ENCODE assay signal across 27 mouse cellular contexts in genomic region chr19:47040720-47041473, GRCm38 (mm10). TPM values are rescaled to one million over a fixed set of nuclear protein-coding genes. Genes with fewer than 3 reads are reported as not detected.
A peak's percentile ranks its signal among the peaks of the same experiment; 100 is the strongest.
DNase-seq lines count a peak whose midpoint lies in the region; ATAC-seq and TF ChIP-seq lines count a peak whose summit lies in the region.
"Had no signal": no experiment of that assay in that cellular context is flagged by ENCODE, and none has a peak within 500 bp of the region (broad histone marks: within the 10 kb centered on the region; RNA-seq: fewer than 3 reads in every experiment).

No protein-coding gene starts in this region.

- no peak for ATAC-seq in hindbrain, embryonic 11.5 days (ENCODE audit: low FRiP score)
- ATAC-seq in midbrain, postnatal 0 days (ENCODE audit: low FRiP score), result no peak
- ATAC-seq: forebrain, embryonic 14.5 days; intestine, embryonic 15.5 days; midbrain, embryonic 13.5 days had no signal

- H3K27me3 ChIP-seq in hindbrain, embryonic 11.5 days (ENCODE audit: control insufficient read depth, insufficient read depth, low read length), result no peaks in the 10 kb centered on the region
- no peaks in the 10 kb centered on the region for H3K27me3 ChIP-seq in midbrain, postnatal 0 days (ENCODE audit: insufficient read depth, low read length)
- H3K27me3 ChIP-seq: heart, embryonic 13.5 days; hindbrain, embryonic 15.5 days; intestine, embryonic 15.5 days; limb, embryonic 15.5 days; liver, embryonic 15.5 days; lung, embryonic 15.5 days; megakaryocyte, embryonic 14.5 days; midbrain, embryonic 13.5 days had no signal

- WGBS in hindbrain, embryonic 11.5 days, result 92% methylated on average over 3 of the region's 3 CpGs
- WGBS in midbrain, postnatal 0 days, result 94% methylated on average over 3 of the region's 3 CpGs

- H3K4me3 ChIP-seq in hindbrain, embryonic 11.5 days (ENCODE audit: low read depth, low read length), result no peak overlapping the region
- H3K4me3 ChIP-seq in midbrain, postnatal 0 days (ENCODE audit: low read depth, low read length), result no peak overlapping the region
- H3K4me3 ChIP-seq: heart, embryonic 13.5 days; hindbrain, embryonic 15.5 days; intestine, embryonic 15.5 days; left cerebral cortex, adult 2 months; limb, embryonic 15.5 days; liver, embryonic 15.5 days; lung, embryonic 15.5 days; megakaryocyte, embryonic 14.5 days; midbrain, embryonic 13.5 days had no signal

- no peak overlapping the region for H3K4me2 ChIP-seq in hindbrain, embryonic 11.5 days (replicated peaks; ENCODE audit: low read depth, low read length)
- no peak overlapping the region for H3K4me2 ChIP-seq in midbrain, postnatal 0 days (ENCODE audit: low read depth, low read length, poor library complexity, severe bottlenecking)
- H3K4me2 ChIP-seq: heart, embryonic 13.5 days; hindbrain, embryonic 15.5 days; intestine, embryonic 15.5 days; limb, embryonic 15.5 days; liver, embryonic 15.5 days; lung, embryonic 15.5 days; midbrain, embryonic 13.5 days had no signal

- DNase-seq in adrenal gland, adult 2 months, result peak; percentile 83
- no peak for DNase-seq in adrenal gland, adult 18-20 months (ENCODE audit: low spot score in 2 of 2)
- DNase-seq in layer of hippocampus, adult 11-12 months (ENCODE audit: low spot score), result peak; percentile 35
- DNase-seq in layer of hippocampus, postnatal 14 days (ENCODE audit: low spot score in 2 of 2), result no peak
- peak; percentile 65 for DNase-seq in 3T3-L1 (ENCODE audit: low read depth, low spot score)
- DNase-seq in adrenal gland, postnatal 14 days, result peak; percentile 50
- no peak for DNase-seq in hindbrain, embryonic 11.5 days (ENCODE audit: low spot score)
- DNase-seq in midbrain, postnatal 0 days (ENCODE audit: low spot score), result no peak
- DNase-seq: cerebellum, adult 9-10 months; kidney, adult 8-10 months; kidney, postnatal 10 days; left cerebral cortex, postnatal 4 days; lung, postnatal 36 days; right cerebral cortex, postnatal 4 days; thymus, postnatal 14 days had no signal

- peaks cover 3% of the 10 kb centered on the region; the same call in 1 of the 2 replicates for H3K36me3 ChIP-seq in hindbrain, embryonic 11.5 days (ENCODE audit: control insufficient read depth, insufficient read depth, low read length)
- H3K36me3 ChIP-seq in midbrain, postnatal 0 days (ENCODE audit: insufficient read depth, low read length), result peaks cover 29% of the 10 kb centered on the region

- no peaks in the 10 kb centered on the region for H3K9me3 ChIP-seq in hindbrain, embryonic 11.5 days (ENCODE audit: control insufficient read depth, low read length)
- no peaks in the 10 kb centered on the region for H3K9me3 ChIP-seq in midbrain, postnatal 0 days (ENCODE audit: low read length)
- H3K9me3 ChIP-seq: heart, embryonic 13.5 days; hindbrain, embryonic 15.5 days; intestine, embryonic 15.5 days; limb, embryonic 15.5 days; liver, embryonic 15.5 days; lung, embryonic 15.5 days; megakaryocyte, embryonic 14.5 days; midbrain, embryonic 13.5 days had no signal

- no peak overlapping the region for H3K9ac ChIP-seq in hindbrain, embryonic 11.5 days (ENCODE audit: low read depth, low read length)
- H3K9ac ChIP-seq in midbrain, postnatal 0 days (replicated peaks; ENCODE audit: low read length, poor library complexity, severe bottlenecking), result no peak overlapping the region
- H3K9ac ChIP-seq: heart, embryonic 13.5 days; hindbrain, embryonic 15.5 days; intestine, embryonic 15.5 days; limb, embryonic 15.5 days; liver, embryonic 15.5 days; lung, embryonic 15.5 days; midbrain, embryonic 13.5 days had no signal

- H3K4me1 ChIP-seq in hindbrain, embryonic 11.5 days (replicated peaks; ENCODE audit: control insufficient read depth, insufficient read depth, low read length), result no peaks in the 10 kb centered on the region
- no peaks in the 10 kb centered on the region for H3K4me1 ChIP-seq in midbrain, postnatal 0 days (ENCODE audit: insufficient read depth, low read length)
- H3K4me1 ChIP-seq: heart, embryonic 13.5 days; hindbrain, embryonic 15.5 days; intestine, embryonic 15.5 days; limb, embryonic 15.5 days; liver, embryonic 15.5 days; lung, embryonic 15.5 days; midbrain, embryonic 13.5 days had no signal

- no peak for TF ChIP-seq CTCF in midbrain, postnatal 0 days (IDR thresholded peaks at IDR 0.05)

- H3K27ac ChIP-seq in hindbrain, embryonic 11.5 days (ENCODE audit: low read depth, low read length), result no peak overlapping the region
- H3K27ac ChIP-seq in midbrain, postnatal 0 days (ENCODE audit: low read depth, low read length), result no peak overlapping the region
- H3K27ac ChIP-seq: heart, embryonic 13.5 days; hindbrain, embryonic 15.5 days; intestine, embryonic 15.5 days; left cerebral cortex, adult 2 months; limb, embryonic 15.5 days; liver, embryonic 15.5 days; lung, embryonic 15.5 days; midbrain, embryonic 13.5 days had no signal

RNA-seq across cellular contexts. Expression of gene Pcgf6, which starts 9.8 kb away (rescaled TPM):
- total RNA-seq in adrenal gland, adult 2 months (2021), result 10 to 100 TPM in 1 of 2 experiments, 1 to 10 TPM in 1; 9.9 to 11.4 TPM
- 10.0 and 11.2 TPM in 2 replicates for polyA plus RNA-seq in adrenal gland, adult 2 months (2012; rRNA removed)
- total RNA-seq in adrenal gland, adult 18-20 months (2021), result 10 to 100 TPM in 1 of 2 experiments, 1 to 10 TPM in 1; 7.4 to 10.8 TPM
- total RNA-seq in layer of hippocampus, postnatal 14 days (2021), result 10 to 100 TPM; 18.9 to 19.4 TPM
- total RNA-seq in adrenal gland, postnatal 14 days (2021), result 8.4 and 9.4 TPM in 2 replicates
- 31.6 and 32.2 TPM in 2 replicates for polyA plus RNA-seq in hindbrain, embryonic 11.5 days (2014; fragmentation: Nextera tagmentation; extraction: Ambion mirVana)
- 26.3 and 29.2 TPM in 2 replicates for total RNA-seq in midbrain, postnatal 0 days (2014; rRNA removed)
- 21.8 and 23.6 TPM in 2 replicates for polyA plus RNA-seq in midbrain, postnatal 0 days (2015; fragmentation: Nextera tagmentation; extraction: Ambion mirVana)

RNA-seq across cellular contexts. Expression of gene Nt5c2, which starts 25.9 kb away (rescaled TPM):
- 10 to 100 TPM; 61.8 to 66.2 TPM for total RNA-seq in adrenal gland, adult 2 months (2021)
- 11.6 and 11.9 TPM in 2 replicates for polyA plus RNA-seq in adrenal gland, adult 2 months (2012; rRNA removed)
- 10 to 100 TPM; 57.5 to 68.4 TPM for total RNA-seq in adrenal gland, adult 18-20 months (2021)
- total RNA-seq in layer of hippocampus, postnatal 14 days (2021), result 10 to 100 TPM; 68.8 to 69.3 TPM
- total RNA-seq in adrenal gland, postnatal 14 days (2021), result 79.8 and 82.3 TPM in 2 replicates
- polyA plus RNA-seq in hindbrain, embryonic 11.5 days (2014; fragmentation: Nextera tagmentation; extraction: Ambion mirVana), result 81.5 and 90.6 TPM in 2 replicates
- total RNA-seq in midbrain, postnatal 0 days (2014; rRNA removed), result 64.1 and 68.1 TPM in 2 replicates
- polyA plus RNA-seq in midbrain, postnatal 0 days (2015; fragmentation: Nextera tagmentation; extraction: Ambion mirVana), result 81.8 and 83.0 TPM in 2 replicates

RNA-seq across cellular contexts. Expression of gene Ina, which starts 26.4 kb away (rescaled TPM):
- total RNA-seq in adrenal gland, adult 2 months (2021), result 1 to 10 TPM; 5.5 to 7.7 TPM
- polyA plus RNA-seq in adrenal gland, adult 2 months (2012; rRNA removed), result 4.4 and 5.0 TPM in 2 replicates
- 1 to 10 TPM; 7.8 to 8.6 TPM for total RNA-seq in adrenal gland, adult 18-20 months (2021)
- 100 to 1,000 TPM; 185 to 190 TPM for total RNA-seq in layer of hippocampus, postnatal 14 days (2021)
- total RNA-seq in adrenal gland, postnatal 14 days (2021), result 7.5 and 9.6 TPM in 2 replicates
- 266 and 290 TPM in 2 replicates for polyA plus RNA-seq in hindbrain, embryonic 11.5 days (2014; fragmentation: Nextera tagmentation; extraction: Ambion mirVana)
- total RNA-seq in midbrain, postnatal 0 days (2014; rRNA removed), result 229 and 248 TPM in 2 replicates
- 294 and 310 TPM in 2 replicates for polyA plus RNA-seq in midbrain, postnatal 0 days (2015; fragmentation: Nextera tagmentation; extraction: Ambion mirVana)
- total RNA-seq: granulocyte monocyte progenitor cell, adult 5-6 weeks; heart, postnatal 25 days had no signal

RNA-seq across cellular contexts. Expression of gene Taf5, which starts 26.6 kb away (rescaled TPM):
- 1 to 10 TPM; 3.5 to 3.6 TPM for total RNA-seq in adrenal gland, adult 2 months (2021)
- polyA plus RNA-seq in adrenal gland, adult 2 months (2012; rRNA removed), result 1.6 and 1.9 TPM in 2 replicates
- total RNA-seq in adrenal gland, adult 18-20 months (2021), result 1 to 10 TPM; 3.8 to 4.3 TPM
- 1 to 10 TPM; 5.2 to 6.1 TPM for total RNA-seq in layer of hippocampus, postnatal 14 days (2021)
- 4.3 and 4.6 TPM in 2 replicates for total RNA-seq in adrenal gland, postnatal 14 days (2021)
- polyA plus RNA-seq in hindbrain, embryonic 11.5 days (2014; fragmentation: Nextera tagmentation; extraction: Ambion mirVana), result 10.8 and 11.8 TPM in 2 replicates
- 8.6 and 10.8 TPM in 2 replicates for total RNA-seq in midbrain, postnatal 0 days (2014; rRNA removed)
- 2.9 and 3.0 TPM in 2 replicates for polyA plus RNA-seq in midbrain, postnatal 0 days (2015; fragmentation: Nextera tagmentation; extraction: Ambion mirVana)

RNA-seq across cellular contexts. Expression of gene Usmg5, which starts 49.5 kb away (rescaled TPM):
- 100 to 1,000 TPM; 788 to 840 TPM for total RNA-seq in adrenal gland, adult 2 months (2021)
- polyA plus RNA-seq in adrenal gland, adult 2 months (2012; rRNA removed), result 7.8 and 8.7 TPM in 2 replicates
- 100 to 1,000 TPM; 640 to 879 TPM for total RNA-seq in adrenal gland, adult 18-20 months (2021)
- 100 to 1,000 TPM; 874 to 891 TPM for total RNA-seq in layer of hippocampus, postnatal 14 days (2021)
- 939 and 985 TPM in 2 replicates for total RNA-seq in adrenal gland, postnatal 14 days (2021)
- polyA plus RNA-seq in hindbrain, embryonic 11.5 days (2014; fragmentation: Nextera tagmentation; extraction: Ambion mirVana), result 1,062 and 1,136 TPM in 2 replicates
- total RNA-seq in midbrain, postnatal 0 days (2014; rRNA removed), result 620 and 786 TPM in 2 replicates
- 1,971 and 2,037 TPM in 2 replicates for polyA plus RNA-seq in midbrain, postnatal 0 days (2015; fragmentation: Nextera tagmentation; extraction: Ambion mirVana)

Comparison
In these comparisons a context has a peak if more than half of its experiments do, and no peak if none do; other contexts are left out.
1. DNase-seq: peak in adrenal gland, adult 2 months (single experiment), layer of hippocampus, adult 11-12 months (single experiment), 3T3-L1 (single experiment) and adrenal gland, postnatal 14 days (single experiment); none in adrenal gland, adult 18-20 months (0 of 2), layer of hippocampus, postnatal 14 days (0 of 2), hindbrain, embryonic 11.5 days (single experiment) and midbrain, postnatal 0 days (single experiment).
2. RNA of gene Ina, which starts 26.4 kb away (total RNA-seq): 229 to 248 TPM in midbrain, postnatal 0 days and 185 to 190 TPM in layer of hippocampus, postnatal 14 days; 7.8 to 8.6 TPM in adrenal gland, adult 18-20 months, 5.5 to 7.7 TPM in adrenal gland, adult 2 months and 7.5 to 9.6 TPM in adrenal gland, postnatal 14 days; every median in the first group is over 10 times any median in the second.